Mouse (Mus musculus) WW6 (cell line): ENCODE measurements around the gene Myadm.
"Not testable (repeated sequence)": the region's sequence is repeated elsewhere in the genome, so short reads cannot be mapped to it uniquely, and the experiment has no call there.

ENCODE experiments used
- DNase-seq: peaks from one replicate; pipeline ENCODE4 v3.0.0-alpha.2; 2013; ENCODE audit warnings: low read depth, low spot score

Myadm gene

GRCm38 (mm10) chr7:3288976-3289970, at the start of gene Myadm, which contains the start of gene Prkcg:
Gene Myadm, plus strand, starts transcription at chr7:3289080.
Gene Prkcg, plus strand, starts transcription at chr7:3289179.
- DNase-seq = no peak

DNA sequence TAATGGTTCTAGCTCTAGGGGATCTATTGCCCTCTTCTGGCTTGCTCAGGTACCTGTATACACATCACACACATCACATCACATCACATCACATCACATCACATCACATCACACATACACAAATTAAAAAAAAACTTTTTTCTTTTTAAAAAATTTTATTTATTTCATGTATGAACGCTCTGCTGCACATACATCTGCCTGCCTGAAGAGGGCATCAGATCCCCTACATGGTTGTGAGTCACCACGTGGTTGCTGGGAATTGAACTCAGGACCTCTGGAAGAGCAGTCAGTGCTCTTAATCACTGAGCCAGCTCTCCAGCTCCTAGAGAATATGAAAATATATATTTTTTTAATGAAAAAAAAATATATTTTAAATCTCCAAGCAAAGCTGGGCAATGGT, 49.7 kb upstream of the Myadm start:
- no peak for DNase-seq

GRCm38 (mm10) chr7:3260701-3261100, 28.2 kb upstream of the Myadm start:
- no peak for DNase-seq

DNA sequence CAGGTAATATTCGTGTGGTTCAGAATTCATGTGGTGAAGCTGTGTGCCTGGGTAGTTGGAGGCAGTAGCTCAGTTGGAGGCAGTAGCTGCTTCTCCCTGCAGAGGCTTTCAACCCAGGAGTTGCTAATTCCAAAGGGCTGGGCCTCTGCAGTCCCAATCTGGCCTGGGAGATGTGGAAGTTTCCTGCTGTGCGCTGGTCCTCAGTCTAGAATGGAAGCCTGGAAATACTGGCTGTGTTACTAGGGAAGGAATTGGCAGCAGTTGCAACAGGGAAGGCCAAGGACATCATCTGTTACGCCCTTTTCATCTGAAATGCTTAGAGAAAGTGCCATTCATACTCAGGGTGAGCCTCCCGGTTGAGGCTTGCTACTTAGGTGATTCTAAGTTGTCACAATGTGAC, 27.4 kb upstream of the Myadm start:
- no peak for DNase-seq

DNA sequence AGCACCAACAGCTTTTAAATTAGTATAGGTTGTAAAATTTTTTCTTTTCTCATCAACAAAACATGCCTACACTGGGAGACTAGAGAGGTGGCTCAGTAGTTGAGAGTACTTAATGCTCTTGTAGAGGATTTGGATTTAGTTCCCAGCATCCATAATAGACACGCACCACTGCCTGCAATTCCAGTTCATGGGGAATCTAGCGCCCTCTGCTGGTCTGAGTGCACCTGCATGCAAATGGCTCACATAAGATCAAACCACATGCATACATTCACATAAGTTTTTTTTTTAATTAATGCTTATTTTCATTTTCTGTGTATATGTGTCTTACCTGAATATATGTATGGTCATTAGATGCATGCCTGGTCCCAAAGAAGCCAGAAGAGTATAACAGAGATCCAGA, 26.1 kb upstream of the Myadm start:
- DNase-seq = peak; percentile 56

GRCm38 (mm10) chr7:3264390-3265022, 24.4 kb upstream of the Myadm start:
- no peak for DNase-seq

GRCm38 (mm10) chr7:3265311-3265710, 23.6 kb upstream of the Myadm start:
- no peak for DNase-seq

DNA sequence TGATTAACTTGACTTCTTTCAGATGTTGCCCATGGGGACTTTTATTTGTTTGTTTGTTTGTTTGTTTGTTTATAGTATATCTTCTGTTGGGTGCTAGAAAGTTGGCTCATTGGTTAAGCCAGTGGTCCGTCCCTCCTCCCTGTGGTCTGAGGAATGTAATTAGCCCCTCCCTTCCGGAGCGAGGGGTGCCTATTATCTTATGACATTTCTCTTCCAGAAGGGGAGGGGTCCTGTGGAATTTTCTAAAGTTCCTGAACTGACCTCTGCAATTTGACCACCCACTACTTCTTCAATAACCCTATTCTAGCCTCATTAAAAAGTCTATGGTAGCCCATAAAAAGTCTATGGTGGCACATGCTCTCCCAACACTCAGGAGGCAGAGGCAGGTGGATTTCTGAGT, 21.6 kb upstream of the Myadm start:
- DNase-seq = no peak

- DNase-seq = no peak
Measured at GRCm38 (mm10) chr7:3267888-3268287, 21.0 kb upstream of the Myadm start.

- no peak for DNase-seq
Measured at GRCm38 (mm10) chr7:3268291-3268690, 20.6 kb upstream of the Myadm start.

GRCm38 (mm10) chr7:3272206-3272605, 16.7 kb upstream of the Myadm start:
- no peak for DNase-seq

DNA sequence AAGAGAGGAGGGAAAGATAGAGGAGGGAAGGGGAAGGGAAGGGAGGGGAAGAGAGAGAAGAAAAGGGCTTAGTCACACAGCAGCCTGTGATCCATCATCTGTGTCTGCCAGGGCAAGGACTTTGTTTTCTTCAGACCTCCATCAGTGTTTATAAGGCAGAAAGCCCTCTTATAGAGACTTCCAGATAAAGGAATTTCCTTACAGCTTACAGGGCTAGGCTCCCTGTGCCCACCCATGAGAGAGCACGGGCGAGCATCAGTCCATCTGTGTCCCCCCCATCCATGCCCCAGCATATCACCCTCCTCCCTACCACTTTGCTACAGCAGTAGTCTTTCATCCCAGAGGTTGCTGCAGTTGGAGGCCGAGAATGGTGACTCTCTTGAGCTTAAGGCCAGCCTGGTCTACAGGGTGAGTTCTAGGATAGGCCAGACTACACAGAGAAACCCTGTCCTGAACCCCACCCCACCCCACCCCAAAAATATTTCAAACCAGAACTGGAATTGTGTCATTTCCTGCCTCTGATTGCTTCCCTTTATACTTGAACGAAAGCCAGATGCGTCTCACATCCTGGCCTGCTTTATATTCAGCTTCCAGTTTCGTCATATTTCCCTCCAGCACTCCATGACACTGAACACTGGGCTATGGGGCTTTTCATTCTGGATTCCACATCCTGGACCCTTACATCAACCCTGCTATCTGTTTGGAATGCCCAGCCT, 13.3 kb upstream of the Myadm start:
- no peak for DNase-seq

DNA sequence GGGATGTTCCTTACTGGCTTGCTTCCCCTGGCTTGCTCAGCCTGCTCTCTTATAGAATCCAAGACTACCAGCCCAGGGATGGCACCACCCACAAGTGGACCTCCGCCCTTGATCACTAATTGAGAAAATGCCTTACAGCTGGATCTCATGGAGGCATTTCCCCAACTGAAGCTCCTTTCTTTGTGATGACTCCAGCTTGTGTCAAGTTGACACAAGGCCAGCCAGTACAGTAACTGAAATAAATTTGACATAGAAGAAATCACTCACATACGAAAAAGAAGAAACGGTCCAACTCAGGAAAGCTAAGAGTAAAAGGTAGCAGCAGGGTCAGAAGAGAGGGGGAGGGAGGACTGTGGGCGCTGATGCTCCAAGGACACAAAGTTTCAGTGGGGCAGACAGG, 12.1 kb upstream of the Myadm start:
- not testable (repeated sequence) for DNase-seq

GRCm38 (mm10) chr7:3280080-3280653, 8.7 kb upstream of the Myadm start:
- DNase-seq = no peak

GRCm38 (mm10) chr7:3280654-3281153, 8.2 kb upstream of the Myadm start:
- DNase-seq = no peak

DNA sequence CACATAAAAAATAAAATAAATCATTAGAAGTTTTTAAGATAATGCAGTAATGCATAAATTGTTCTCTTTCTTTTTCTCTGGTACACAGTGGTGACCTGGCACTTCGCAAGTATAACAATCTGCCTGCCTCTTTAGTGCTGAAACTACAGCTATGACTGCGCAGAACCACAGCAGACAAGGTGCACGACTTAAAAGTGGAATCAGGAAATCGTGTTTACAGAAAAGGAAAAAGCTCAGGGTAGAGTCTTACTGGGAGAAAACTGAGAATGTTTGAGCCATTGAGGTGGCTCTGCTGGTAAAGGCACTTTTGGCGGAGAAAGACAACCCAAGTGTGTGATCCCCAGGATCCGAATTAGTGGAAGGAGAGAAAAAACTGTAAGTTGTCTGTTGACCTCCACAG, 7.1 kb upstream of the Myadm start:
- DNase-seq = no peak

GRCm38 (mm10) chr7:3283081-3283875, 5.6 kb upstream of the Myadm start:
- no peak for DNase-seq

DNA sequence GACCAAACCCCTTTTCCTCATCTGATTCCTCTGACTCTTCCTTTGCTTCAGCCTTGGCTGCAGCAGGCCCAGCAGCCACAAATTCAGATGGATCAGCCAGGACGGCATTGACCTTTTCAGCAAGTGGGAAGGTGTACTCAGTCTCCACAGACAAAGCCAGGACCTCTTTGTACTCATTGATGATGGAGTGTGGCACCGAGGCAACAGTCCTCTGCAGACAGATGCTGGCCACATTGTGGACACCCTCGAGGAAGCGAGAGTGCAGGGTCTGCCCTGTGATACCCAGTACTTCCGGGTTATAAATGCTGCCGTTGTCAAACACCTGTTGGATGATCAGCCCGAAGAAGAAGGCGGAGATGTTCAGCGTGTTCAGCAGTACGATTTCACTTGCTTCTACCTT, 4.3 kb upstream of the Myadm start:
- no peak for DNase-seq

DNA sequence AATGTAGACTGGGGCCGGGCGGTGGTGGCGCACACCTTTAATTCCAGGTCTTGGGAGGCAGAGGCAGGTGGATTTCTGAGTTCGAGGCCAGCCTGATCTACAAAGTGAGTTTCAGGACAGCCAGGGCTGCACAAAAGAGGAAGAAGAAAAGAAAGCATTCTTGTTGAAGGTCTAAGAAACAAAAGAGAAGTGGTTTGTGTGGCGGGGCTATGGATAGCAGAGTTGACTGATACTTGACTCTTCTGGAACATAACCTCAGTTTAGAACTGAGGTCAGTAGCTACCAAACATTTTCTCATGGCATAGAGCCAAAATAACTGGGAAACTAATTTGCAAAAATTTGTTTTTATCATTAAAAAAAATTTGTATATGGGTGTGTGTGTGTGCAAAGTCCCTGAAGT, 2.8 kb upstream of the Myadm start:
- DNase-seq = no peak

DNA sequence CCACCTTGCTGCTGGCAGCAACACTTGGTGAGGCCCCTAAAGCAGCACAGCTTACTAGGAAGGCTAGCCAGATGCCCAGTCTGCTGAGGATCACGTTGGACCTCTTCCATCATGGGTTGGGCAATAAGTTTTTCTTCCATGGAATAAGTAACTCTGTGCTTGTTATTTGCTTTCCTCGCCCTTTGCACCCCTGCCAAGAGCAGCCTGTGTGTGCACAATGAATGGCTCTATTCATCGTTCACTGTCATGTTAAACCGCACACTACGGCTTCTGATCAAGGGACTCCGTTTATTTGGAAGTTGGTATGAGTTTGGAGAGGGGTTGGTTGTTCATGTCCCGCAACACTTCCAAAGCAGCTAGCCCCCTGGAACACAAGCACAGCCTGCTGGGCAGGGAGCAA, 1.7 kb upstream of the Myadm start:
- DNase-seq = no peak
